Mouse (Mus musculus): ENCODE data around the gene Alcam.
A peak's percentile ranks its signal among the peaks of the same experiment; 100 is the strongest.

The Alcam gene

GRCm38 (mm10) chr16:52443055-52443454, 10.8 kb downstream of the Alcam start:
- no peak for DNase-seq (ENCODE audit: low spot score in 2 of 2)

GRCm38 (mm10) chr16:52439600-52439999, 14.3 kb downstream of the Alcam start:
- DNase-seq (ENCODE audit: low spot score in 2 of 2), result no peak

GRCm38 (mm10) chr16:52439007-52439406, 14.9 kb downstream of the Alcam start:
- no peak for DNase-seq (ENCODE audit: low spot score in 2 of 2)

- DNase-seq (ENCODE audit: low spot score in 2 of 2), result no peak
Measured at GRCm38 (mm10) chr16:52438216-52438904, 15.5 kb downstream of the Alcam start.

- DNase-seq (ENCODE audit: low spot score in 2 of 2), result no peak
Measured at GRCm38 (mm10) chr16:52433189-52433588, 20.7 kb downstream of the Alcam start.

- DNase-seq (ENCODE audit: low spot score in 2 of 2), result no peak
Measured at GRCm38 (mm10) chr16:52432072-52432471, 21.8 kb downstream of the Alcam start.

GRCm38 (mm10) chr16:52431590-52431989, 22.3 kb downstream of the Alcam start:
- no peak for DNase-seq (ENCODE audit: low spot score in 2 of 2)

- no peak for DNase-seq (ENCODE audit: low spot score in 2 of 2)
Measured at GRCm38 (mm10) chr16:52430073-52430472, 23.8 kb downstream of the Alcam start.

GRCm38 (mm10) chr16:52429661-52430060, 24.2 kb downstream of the Alcam start:
- no peak for DNase-seq (ENCODE audit: low spot score in 2 of 2)

GRCm38 (mm10) chr16:52428505-52428904, 25.4 kb downstream of the Alcam start:
- peak in 1 of 2 experiments; percentile 17 for DNase-seq (ENCODE audit: low spot score in 2 of 2)

- no peak for DNase-seq (ENCODE audit: low spot score in 2 of 2)
Measured at GRCm38 (mm10) chr16:52418568-52419158, 35.2 kb downstream of the Alcam start.

- no peak for DNase-seq (ENCODE audit: low spot score in 2 of 2)
Measured at GRCm38 (mm10) chr16:52417982-52418381, 35.9 kb downstream of the Alcam start.

- DNase-seq (ENCODE audit: low spot score in 2 of 2), result no peak
Measured at GRCm38 (mm10) chr16:52417146-52417545, 36.7 kb downstream of the Alcam start.

GRCm38 (mm10) chr16:52413714-52414113, 40.2 kb downstream of the Alcam start:
- DNase-seq (ENCODE audit: low spot score in 2 of 2), result no peak

- no peak for DNase-seq (ENCODE audit: low spot score in 2 of 2)
Measured at GRCm38 (mm10) chr16:52406072-52406471, 47.8 kb downstream of the Alcam start.

GRCm38 (mm10) chr16:52405272-52405671, 48.6 kb downstream of the Alcam start:
- DNase-seq (ENCODE audit: low spot score in 2 of 2), result no peak

- no peak for DNase-seq (ENCODE audit: low spot score in 2 of 2)
Measured at GRCm38 (mm10) chr16:52399112-52399511, 54.8 kb downstream of the Alcam start.

- DNase-seq (ENCODE audit: low spot score in 2 of 2), result no peak
Measured at GRCm38 (mm10) chr16:52386781-52387300, 67.0 kb downstream of the Alcam start.

GRCm38 (mm10) chr16:52383456-52384185, 70.3 kb downstream of the Alcam start:
- DNase-seq (ENCODE audit: low spot score in 2 of 2), result no peak

- no peak for DNase-seq (ENCODE audit: low spot score in 2 of 2)
Measured at GRCm38 (mm10) chr16:52378811-52379597, 74.9 kb downstream of the Alcam start.

- no peak for DNase-seq (ENCODE audit: low spot score in 2 of 2)
Measured at GRCm38 (mm10) chr16:52376827-52377226, 77.0 kb downstream of the Alcam start.

- DNase-seq (ENCODE audit: low spot score in 2 of 2), result no peak
Measured at GRCm38 (mm10) chr16:52371956-52372355, 81.9 kb downstream of the Alcam start.
